In genomic region chr1:24231504-24232270, GRCm38 (mm10) we compare ENCODE assay signal across 22 mouse cellular contexts. TPM values are rescaled to one million over a fixed set of nuclear protein-coding genes. Genes with fewer than 3 reads are reported as not detected.
A peak's percentile ranks its signal among the peaks of the same experiment; 100 is the strongest.
DNase-seq lines count a peak whose midpoint lies in the region; ATAC-seq and TF ChIP-seq lines count a peak whose summit lies in the region.
"Had no signal": no experiment of that assay in that cellular context is flagged by ENCODE, and none has a peak within 500 bp of the region (broad histone marks: within the 10 kb centered on the region; RNA-seq: fewer than 3 reads in every experiment).

No protein-coding gene starts in this region.

- H3K36me3 ChIP-seq in forebrain, embryonic 13.5 days (ENCODE audit: poor library complexity, severe bottlenecking), result no peaks in the 10 kb centered on the region
- no peaks in the 10 kb centered on the region for H3K36me3 ChIP-seq in forebrain, embryonic 12.5 days (replicated peaks)
- H3K36me3 ChIP-seq in hindbrain, embryonic 16.5 days (ENCODE audit: control insufficient read depth, insufficient read depth, low read length), result no peaks in the 10 kb centered on the region
- H3K36me3 ChIP-seq in hindbrain, embryonic 11.5 days (ENCODE audit: control insufficient read depth, insufficient read depth, low read length), result no peaks in the 10 kb centered on the region
- no peaks in the 10 kb centered on the region for H3K36me3 ChIP-seq in midbrain, embryonic 11.5 days (ENCODE audit: control insufficient read depth, insufficient read depth, low read length)
- no peaks in the 10 kb centered on the region for H3K36me3 ChIP-seq in midbrain, embryonic 13.5 days
- H3K36me3 ChIP-seq: heart, embryonic 13.5 days had no signal

- TF ChIP-seq CTCF in layer of hippocampus, adult 2 months (conservative IDR thresholded peaks at IDR 0.05), result no peak

- no peak overlapping the region for H3K4me2 ChIP-seq in forebrain, embryonic 13.5 days
- H3K4me2 ChIP-seq in forebrain, embryonic 12.5 days, result no peak overlapping the region
- H3K4me2 ChIP-seq in hindbrain, embryonic 16.5 days (ENCODE audit: low read length), result no peak overlapping the region
- no peak overlapping the region for H3K4me2 ChIP-seq in hindbrain, embryonic 11.5 days (replicated peaks; ENCODE audit: low read depth, low read length)
- no peak overlapping the region for H3K4me2 ChIP-seq in midbrain, embryonic 11.5 days
- H3K4me2 ChIP-seq in midbrain, embryonic 13.5 days (replicated peaks), result no peak overlapping the region
- H3K4me2 ChIP-seq: heart, embryonic 13.5 days; limb, embryonic 12.5 days had no signal

- WGBS in forebrain, embryonic 13.5 days, result 38% methylated on average over 3 of the region's 3 CpGs
- WGBS in forebrain, embryonic 12.5 days, result 38% methylated on average over 3 of the region's 3 CpGs
- WGBS in hindbrain, embryonic 16.5 days, result 64% methylated on average over 3 of the region's 3 CpGs
- 85% methylated on average over 3 of the region's 3 CpGs for WGBS in hindbrain, embryonic 11.5 days
- 60% methylated on average over 3 of the region's 3 CpGs for WGBS in midbrain, embryonic 11.5 days
- 47% methylated on average over 3 of the region's 3 CpGs for WGBS in midbrain, embryonic 13.5 days

- peaks cover 20% of the 10 kb centered on the region for H3K4me1 ChIP-seq in forebrain, embryonic 13.5 days
- H3K4me1 ChIP-seq in forebrain, embryonic 12.5 days, result peaks cover 11% of the 10 kb centered on the region
- 0 out of 2 replicates have a peak, but pooled peaks cover 2% of the 10 kb centered on the region for H3K4me1 ChIP-seq in hindbrain, embryonic 16.5 days (ENCODE audit: control insufficient read depth, insufficient read depth, low read depth, low read length)
- H3K4me1 ChIP-seq in hindbrain, embryonic 11.5 days (replicated peaks; ENCODE audit: control insufficient read depth, insufficient read depth, low read length), result no peaks in the 10 kb centered on the region
- H3K4me1 ChIP-seq in midbrain, embryonic 11.5 days (ENCODE audit: control insufficient read depth, insufficient read depth, low read length), result peaks cover 4% of the 10 kb centered on the region; the same call in 1 of the 2 replicates
- H3K4me1 ChIP-seq in midbrain, embryonic 13.5 days (replicated peaks), result peaks cover 6% of the 10 kb centered on the region; the same call in 1 of the 2 replicates

- no peak overlapping the region for H3K27ac ChIP-seq in forebrain, embryonic 13.5 days
- no peak overlapping the region for H3K27ac ChIP-seq in forebrain, embryonic 12.5 days
- no peak overlapping the region for H3K27ac ChIP-seq in hindbrain, embryonic 16.5 days (ENCODE audit: low read depth, low read length)
- no peak overlapping the region for H3K27ac ChIP-seq in hindbrain, embryonic 11.5 days (ENCODE audit: low read depth, low read length)
- no peak overlapping the region for H3K27ac ChIP-seq in midbrain, embryonic 11.5 days (ENCODE audit: low read depth, low read length)
- no peak overlapping the region for H3K27ac ChIP-seq in midbrain, embryonic 13.5 days
- H3K27ac ChIP-seq in layer of hippocampus, adult 2 months, result no peak overlapping the region
- H3K27ac ChIP-seq: heart, adult 2 months; heart, embryonic 13.5 days; kidney, postnatal 0 days; liver, embryonic 14.5 days had no signal

- H3K27me3 ChIP-seq in forebrain, embryonic 13.5 days, result 0 out of 2 replicates have a peak, but pooled peaks cover 5% of the 10 kb centered on the region
- peaks cover 16% of the 10 kb centered on the region for H3K27me3 ChIP-seq in forebrain, embryonic 12.5 days
- no peaks in the 10 kb centered on the region for H3K27me3 ChIP-seq in hindbrain, embryonic 16.5 days (replicated peaks; ENCODE audit: control insufficient read depth, insufficient read depth, low read length)
- H3K27me3 ChIP-seq in hindbrain, embryonic 11.5 days (ENCODE audit: control insufficient read depth, insufficient read depth, low read length), result no peaks in the 10 kb centered on the region
- H3K27me3 ChIP-seq in midbrain, embryonic 11.5 days (ENCODE audit: control insufficient read depth, insufficient read depth, low read length), result no peaks in the 10 kb centered on the region
- no peaks in the 10 kb centered on the region for H3K27me3 ChIP-seq in midbrain, embryonic 13.5 days
- H3K27me3 ChIP-seq: heart, embryonic 13.5 days; limb, embryonic 12.5 days had no signal

- H3K9me3 ChIP-seq in forebrain, embryonic 13.5 days (replicated peaks), result no peaks in the 10 kb centered on the region
- H3K9me3 ChIP-seq in forebrain, embryonic 12.5 days, result no peaks in the 10 kb centered on the region
- H3K9me3 ChIP-seq in hindbrain, embryonic 16.5 days (ENCODE audit: control insufficient read depth, low read length), result no peaks in the 10 kb centered on the region
- no peaks in the 10 kb centered on the region for H3K9me3 ChIP-seq in hindbrain, embryonic 11.5 days (ENCODE audit: control insufficient read depth, low read length)
- no peaks in the 10 kb centered on the region for H3K9me3 ChIP-seq in midbrain, embryonic 11.5 days (ENCODE audit: control insufficient read depth, low read length)
- no peaks in the 10 kb centered on the region for H3K9me3 ChIP-seq in midbrain, embryonic 13.5 days
- H3K9me3 ChIP-seq: heart, embryonic 13.5 days; limb, embryonic 12.5 days had no signal

- H3K4me3 ChIP-seq in forebrain, embryonic 13.5 days, result no peak overlapping the region
- no peak overlapping the region for H3K4me3 ChIP-seq in forebrain, embryonic 12.5 days (replicated peaks)
- no peak overlapping the region for H3K4me3 ChIP-seq in hindbrain, embryonic 16.5 days (ENCODE audit: low read length)
- H3K4me3 ChIP-seq in hindbrain, embryonic 11.5 days (ENCODE audit: low read depth, low read length), result no peak overlapping the region
- H3K4me3 ChIP-seq in midbrain, embryonic 11.5 days (ENCODE audit: low read depth, low read length), result no peak overlapping the region
- no peak overlapping the region for H3K4me3 ChIP-seq in midbrain, embryonic 13.5 days (replicated peaks)
- no peak overlapping the region for H3K4me3 ChIP-seq in layer of hippocampus, adult 2 months
- H3K4me3 ChIP-seq: heart, adult 2 months; heart, embryonic 13.5 days; limb, embryonic 12.5 days had no signal

- ATAC-seq in forebrain, embryonic 13.5 days, result peak; percentile 28
- ATAC-seq in forebrain, embryonic 12.5 days (ENCODE audit: low FRiP score), result no peak
- peak; percentile 37 for ATAC-seq in hindbrain, embryonic 16.5 days
- ATAC-seq in hindbrain, embryonic 11.5 days (ENCODE audit: low FRiP score), result no peak
- 0 out of 2 replicates have a peak, but pooled peaks have one; percentile 11 for ATAC-seq in midbrain, embryonic 11.5 days (ENCODE audit: low FRiP score)
- no peak for ATAC-seq in midbrain, embryonic 13.5 days

- no peak for DNase-seq in hindbrain, embryonic 11.5 days (ENCODE audit: low spot score)
- DNase-seq in midbrain, embryonic 11.5 days (ENCODE audit: low spot score, missing footprints), result no peak
- DNase-seq in retina, embryonic 14.5 days (ENCODE audit: low spot score), result peak; percentile 54
- no peak for DNase-seq in layer of hippocampus, adult 2 months (ENCODE audit: low spot score in 2 of 2)
- DNase-seq: adrenal gland, postnatal 25 days; cerebellum, adult 9-10 months; gastrocnemius, postnatal 25 days; heart, adult 2 months; heart, postnatal 14 days; kidney, adult 2 months; lung, embryonic 14.5 days; right cerebral cortex, postnatal 25 days; spleen, adult 18-20 months had no signal

- no peak overlapping the region for H3K9ac ChIP-seq in forebrain, embryonic 13.5 days
- H3K9ac ChIP-seq in forebrain, embryonic 12.5 days, result no peak overlapping the region
- H3K9ac ChIP-seq in hindbrain, embryonic 16.5 days (ENCODE audit: low read depth, low read length), result no peak overlapping the region
- H3K9ac ChIP-seq in hindbrain, embryonic 11.5 days (ENCODE audit: low read depth, low read length), result no peak overlapping the region
- H3K9ac ChIP-seq in midbrain, embryonic 11.5 days (ENCODE audit: low read length), result no peak overlapping the region
- no peak overlapping the region for H3K9ac ChIP-seq in midbrain, embryonic 13.5 days (replicated peaks)
- H3K9ac ChIP-seq: heart, embryonic 13.5 days; limb, embryonic 12.5 days; liver, embryonic 14.5 days; lung, embryonic 14.5 days had no signal

RNA-seq across cellular contexts. Expression of gene Col9a1, which starts 54.3 kb away (rescaled TPM):
- 0.84 and 1.8 TPM in 2 replicates for polyA plus RNA-seq in forebrain, embryonic 13.5 days (2015; fragmentation: Nextera tagmentation; extraction: Ambion mirVana)
- 8.4 and 13.8 TPM in 2 replicates for polyA plus RNA-seq in forebrain, embryonic 12.5 days (2016; fragmentation: Nextera tagmentation; extraction: Ambion mirVana)
- polyA plus RNA-seq in hindbrain, embryonic 16.5 days (2015; fragmentation: Nextera tagmentation; extraction: Ambion mirVana), result 1.8 and 3.8 TPM in 2 replicates
- polyA plus RNA-seq in hindbrain, embryonic 11.5 days (2014; fragmentation: Nextera tagmentation; extraction: Ambion mirVana), result 23.5 and 26.8 TPM in 2 replicates
- 8.6 and 9.0 TPM in 2 replicates for polyA plus RNA-seq in midbrain, embryonic 11.5 days (2014; fragmentation: Nextera tagmentation; extraction: Ambion mirVana)
- polyA plus RNA-seq in midbrain, embryonic 13.5 days (2015; fragmentation: Nextera tagmentation; extraction: Ambion mirVana), result 0.81 and 1.1 TPM in 2 replicates
- under 1 TPM; 0.31 to 0.42 TPM for total RNA-seq in layer of hippocampus, adult 2 months (2021)
- total RNA-seq: adrenal gland, postnatal 25 days; megakaryocyte, adult 5-6 weeks had no signal
- polyA plus RNA-seq: kidney, adult 2 months had no signal

Comparison
In these comparisons a context has a peak if more than half of its experiments do, and no peak if none do; other contexts are left out.
1. ATAC-seq: peak in forebrain, embryonic 13.5 days (single experiment), hindbrain, embryonic 16.5 days (single experiment) and midbrain, embryonic 11.5 days (single experiment); none in forebrain, embryonic 12.5 days (single experiment), hindbrain, embryonic 11.5 days (single experiment) and midbrain, embryonic 13.5 days (single experiment).